Mouse (Mus musculus): ENCODE results near the gene Evi5.

Evi5 gene

DNA sequence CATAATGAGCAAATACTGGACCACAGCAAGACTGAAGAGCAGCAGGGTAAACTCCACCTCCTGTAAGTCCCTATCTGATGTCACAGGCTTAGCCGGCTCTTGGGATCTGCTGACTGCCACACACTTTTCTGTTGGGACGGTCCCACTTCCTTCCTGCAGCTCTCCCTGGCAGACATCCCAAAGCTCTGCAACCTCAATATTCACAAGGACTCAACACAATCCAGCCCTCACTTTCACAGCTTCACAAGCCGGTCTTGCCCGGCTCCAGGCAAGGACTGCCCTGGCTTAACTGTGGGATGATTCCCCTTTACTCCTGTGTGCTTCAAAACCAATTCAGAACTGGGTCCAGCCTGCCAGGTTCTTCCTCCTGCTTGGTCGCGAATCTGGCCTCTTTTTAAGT is 21.1 kb downstream of the Evi5 start:
- TF ChIP-seq GATA4 (IDR thresholded peaks at IDR 0.05; ENCODE audit: insufficient replicate concordance, low read length): peak; percentile 62; the same call in 1 of the 2 replicates

DNA sequence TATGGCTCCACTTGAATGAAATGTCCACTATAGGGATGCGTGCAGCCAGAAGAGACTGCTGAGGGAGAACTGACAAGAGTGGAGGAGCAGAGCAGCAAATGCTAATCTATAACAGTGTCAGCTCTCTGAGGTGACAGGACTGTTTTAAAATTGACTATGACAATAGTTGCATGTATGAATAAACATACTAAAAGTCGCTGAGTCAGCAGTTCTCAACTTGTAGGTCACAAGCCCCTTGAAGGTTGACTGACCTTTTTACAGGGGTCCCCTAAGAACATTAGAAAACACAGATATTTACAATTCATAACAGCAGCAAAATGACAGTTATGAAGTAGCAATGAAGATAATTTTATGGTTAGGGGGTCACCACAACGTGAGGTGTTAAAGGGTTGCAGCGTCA is 25.9 kb downstream of the Evi5 start:
- no peak for TF ChIP-seq GATA4 (IDR thresholded peaks at IDR 0.05; ENCODE audit: insufficient replicate concordance, low read length)

GRCm38 (mm10) chr5:107847817-107848216 is 27.1 kb downstream of the Evi5 start:
- no peak for TF ChIP-seq GATA4 (IDR thresholded peaks at IDR 0.05; ENCODE audit: insufficient replicate concordance, low read length)

DNA sequence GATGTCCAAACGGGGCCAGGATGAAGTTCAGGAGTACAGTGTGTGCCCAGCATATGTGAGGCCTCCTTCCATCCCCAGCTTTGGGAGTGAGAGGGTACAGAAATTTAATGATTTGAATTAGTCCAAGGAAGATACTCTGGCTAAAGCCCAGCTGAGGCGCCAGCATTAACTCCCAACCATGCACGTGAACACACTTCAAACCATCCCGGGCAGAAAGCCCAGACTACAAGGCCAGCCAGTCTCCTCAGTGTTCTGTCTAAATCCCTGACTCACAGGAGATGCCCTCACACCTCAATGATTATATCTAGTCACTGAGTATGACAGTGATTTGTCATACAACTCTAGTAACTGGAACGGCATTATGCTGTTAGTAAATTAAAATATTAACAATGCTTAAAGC is 27.6 kb downstream of the Evi5 start:
- TF ChIP-seq GATA4 (IDR thresholded peaks at IDR 0.05; ENCODE audit: insufficient replicate concordance, low read length): no peak

GRCm38 (mm10) chr5:107840549-107841238 is 34.2 kb downstream of the Evi5 start:
- no peak for TF ChIP-seq GATA4 (IDR thresholded peaks at IDR 0.05; ENCODE audit: insufficient replicate concordance, low read length)

- no peak for TF ChIP-seq GATA4 (IDR thresholded peaks at IDR 0.05; ENCODE audit: insufficient replicate concordance, low read length)
These were observed 35.8 kb downstream of the Evi5 start for GRCm38 (mm10) chr5:107838891-107839644.

- TF ChIP-seq GATA4 (IDR thresholded peaks at IDR 0.05; ENCODE audit: insufficient replicate concordance, low read length): no peak
These were observed 40.6 kb downstream of the Evi5 start for GRCm38 (mm10) chr5:107834287-107834686.

DNA sequence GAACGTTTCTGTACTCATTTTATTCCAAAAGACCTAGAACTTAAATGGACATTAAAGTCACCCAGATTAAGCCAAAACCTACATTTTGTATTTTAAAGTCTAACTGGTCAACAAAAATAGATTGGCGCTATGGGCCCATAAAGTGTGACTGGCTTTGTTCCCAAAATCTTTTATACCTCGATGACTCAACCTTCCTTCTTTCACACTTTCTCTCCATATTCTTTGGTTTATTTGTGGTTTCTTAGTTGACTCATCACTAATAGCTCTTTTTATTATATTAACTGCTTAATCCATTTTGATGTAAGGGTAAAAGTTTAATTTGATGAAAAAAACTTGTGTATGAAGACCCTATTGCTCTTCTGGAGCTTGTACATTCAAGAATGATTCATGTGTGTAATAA is 43.6 kb downstream of the Evi5 start:
- no peak for TF ChIP-seq GATA4 (IDR thresholded peaks at IDR 0.05; ENCODE audit: insufficient replicate concordance, low read length)

DNA sequence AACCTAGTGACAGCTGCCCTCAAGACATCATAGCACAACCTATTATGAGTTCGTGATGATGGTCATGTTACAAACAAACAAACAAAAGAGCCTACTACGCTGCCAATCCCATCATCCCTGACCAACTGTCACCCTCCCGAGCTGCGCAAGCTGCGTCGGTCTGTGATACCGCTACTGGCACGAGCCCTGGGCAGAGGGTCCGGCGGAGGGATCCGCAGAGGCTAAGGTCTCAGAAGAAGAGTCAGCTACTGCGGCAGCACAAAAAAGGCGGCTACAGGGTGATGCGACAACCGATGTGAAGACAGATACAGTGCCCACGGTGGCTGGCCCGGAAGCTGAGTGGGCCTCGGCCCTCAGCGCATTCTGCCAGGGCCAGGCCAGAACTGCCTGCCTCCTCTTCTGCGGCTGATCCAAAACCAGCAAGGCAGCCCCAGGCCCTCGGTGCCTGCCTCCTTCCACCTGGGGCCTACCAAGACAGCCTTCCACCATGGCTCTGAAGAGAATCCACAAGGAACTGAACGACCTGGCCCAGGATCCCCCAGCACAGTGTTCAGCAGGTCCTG is 44.8 kb downstream of the Evi5 start, which contains the start of gene Ube2d2b:
Ube2d2b (plus strand) TSS at position 102 of the 563 bp plus-strand sequence.
- TF ChIP-seq GATA4 (IDR thresholded peaks at IDR 0.05; ENCODE audit: insufficient replicate concordance, low read length): no peak

GRCm38 (mm10) chr5:107822521-107822920 is 52.4 kb downstream of the Evi5 start:
- TF ChIP-seq GATA4 (IDR thresholded peaks at IDR 0.05; ENCODE audit: insufficient replicate concordance, low read length): peak; percentile 72; the same call in 1 of the 2 replicates

DNA sequence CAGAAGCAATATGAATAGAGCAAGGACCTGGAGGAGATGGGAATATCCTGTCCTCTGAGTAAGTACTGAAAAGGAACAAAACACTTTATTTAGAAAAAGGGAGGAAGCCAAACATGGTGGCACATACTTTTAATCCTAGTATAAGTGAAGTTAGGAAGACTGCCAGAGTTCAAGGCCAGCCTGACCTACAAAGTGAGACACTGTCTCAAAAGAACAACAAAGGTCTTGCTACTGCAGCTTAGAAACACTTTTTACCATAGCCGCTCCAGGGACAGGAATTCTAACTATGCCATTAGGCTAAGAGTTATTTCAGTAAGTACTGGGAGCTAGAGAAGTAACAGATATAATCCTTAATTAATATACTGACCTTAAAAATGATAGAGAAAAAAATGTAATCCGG is 60.3 kb downstream of the Evi5 start:
- TF ChIP-seq GATA4 (IDR thresholded peaks at IDR 0.05; ENCODE audit: insufficient replicate concordance, low read length): no peak

- TF ChIP-seq GATA4 (IDR thresholded peaks at IDR 0.05; ENCODE audit: insufficient replicate concordance, low read length): no peak
These were observed 67.4 kb downstream of the Evi5 start for GRCm38 (mm10) chr5:107807496-107807895.

- TF ChIP-seq GATA4 (IDR thresholded peaks at IDR 0.05; ENCODE audit: insufficient replicate concordance, low read length): no peak
These were observed 72.3 kb downstream of the Evi5 start for GRCm38 (mm10) chr5:107802621-107803020.

- TF ChIP-seq GATA4 (IDR thresholded peaks at IDR 0.05; ENCODE audit: insufficient replicate concordance, low read length): no peak
These were observed 73.7 kb downstream of the Evi5 start for GRCm38 (mm10) chr5:107801234-107801633.

- TF ChIP-seq GATA4 (IDR thresholded peaks at IDR 0.05; ENCODE audit: insufficient replicate concordance, low read length): no peak
These were observed 76.6 kb downstream of the Evi5 start for GRCm38 (mm10) chr5:107798290-107798689.

DNA sequence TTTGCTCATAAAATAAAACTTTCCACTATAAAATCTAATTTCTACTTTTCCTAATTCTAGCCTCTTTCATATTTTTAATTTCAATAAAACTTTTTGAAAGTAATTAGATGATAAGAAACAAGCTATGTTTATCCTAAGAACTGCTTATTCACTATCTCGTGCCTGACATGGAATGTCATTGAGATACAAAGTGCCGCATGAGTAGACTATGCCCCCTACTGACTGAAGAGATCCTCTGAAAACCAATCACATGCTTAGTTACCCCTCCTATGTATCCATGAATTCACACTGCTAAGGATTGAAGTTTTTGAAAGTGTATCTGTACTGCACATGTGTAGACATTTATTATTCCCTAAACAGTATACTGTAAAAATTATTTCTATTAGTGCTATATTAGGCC is 81.0 kb downstream of the Evi5 start:
- no peak for TF ChIP-seq GATA4 (IDR thresholded peaks at IDR 0.05; ENCODE audit: insufficient replicate concordance, low read length)

Data from liver, adult (tissue).